Mouse (Mus musculus): ENCODE data around the gene Ankrd39. TPM values are rescaled to one million over a fixed set of nuclear protein-coding genes. Genes with fewer than 3 reads are reported as not detected.

The Ankrd39 gene
- polyA plus RNA-seq, 1 experiment, result 6.4 TPM

GRCm38 (mm10) chr1:36569694-36570276 lies 22.5 kb upstream of the Ankrd39 start:
- H3K27ac ChIP-seq (ENCODE audit: insufficient read depth, low read length), result no peak overlapping the region
- no peaks in the 10 kb centered on the region for H3K27me3 ChIP-seq (ENCODE audit: control insufficient read depth, insufficient read depth, low read length, poor library complexity, severe bottlenecking)
- no peak overlapping the region for H3K9ac ChIP-seq (ENCODE audit: low read depth, poor library complexity, severe bottlenecking)
- H3K9me3 ChIP-seq (replicated peaks; ENCODE audit: control insufficient read depth, insufficient read depth, low read length, poor library complexity, severe bottlenecking), result no peaks in the 10 kb centered on the region
- peaks cover 6% of the 10 kb centered on the region for H3K4me1 ChIP-seq (ENCODE audit: control insufficient read depth, insufficient read depth, low read length)
- no peak for TF ChIP-seq CTCF (IDR thresholded peaks at IDR 0.05; ENCODE audit: low read depth, low read length)
- TF ChIP-seq POLR2A (IDR thresholded peaks at IDR 0.05; ENCODE audit: insufficient read depth, low read length), result no peak
- no peak for TF ChIP-seq EP300 (IDR thresholded peaks at IDR 0.05; ENCODE audit: insufficient read depth, low read depth, low read length)
- H3K4me3 ChIP-seq (ENCODE audit: low read depth, low read length), result no peak overlapping the region
- H3K36me3 ChIP-seq (ENCODE audit: control insufficient read depth, insufficient read depth, low read length, poor library complexity, severe bottlenecking), result no peaks in the 10 kb centered on the region

GRCm38 (mm10) chr1:36568776-36569175 lies 21.5 kb upstream of the Ankrd39 start:
- Histone ChIP-seq H3K9ac (ENCODE audit: low read depth, poor library complexity, severe bottlenecking) (no peak overlapping the region), H3K27me3 (ENCODE audit: control insufficient read depth, insufficient read depth, low read length, poor library complexity, severe bottlenecking) (no peaks in the 10 kb centered on the region), H3K9me3 (replicated peaks; ENCODE audit: control insufficient read depth, insufficient read depth, low read length, poor library complexity, severe bottlenecking) (no peaks in the 10 kb centered on the region), H3K27ac (ENCODE audit: insufficient read depth, low read length) (no peak overlapping the region), H3K36me3 (ENCODE audit: control insufficient read depth, insufficient read depth, low read length, poor library complexity, severe bottlenecking) (no peaks in the 10 kb centered on the region), H3K4me3 (ENCODE audit: low read depth, low read length) (no peak overlapping the region), H3K4me1 (ENCODE audit: control insufficient read depth, insufficient read depth, low read length) (peaks cover 3% of the 10 kb centered on the region)
- TF ChIP-seq CTCF (IDR thresholded peaks at IDR 0.05; ENCODE audit: low read depth, low read length) (no peak), POLR2A (IDR thresholded peaks at IDR 0.05; ENCODE audit: insufficient read depth, low read length) (no peak), EP300 (IDR thresholded peaks at IDR 0.05; ENCODE audit: insufficient read depth, low read depth, low read length) (no peak)

GRCm38 (mm10) chr1:36567818-36568603 lies 20.8 kb upstream of the Ankrd39 start:
- Histone ChIP-seq H3K36me3 (ENCODE audit: control insufficient read depth, insufficient read depth, low read length, poor library complexity, severe bottlenecking) (no peaks in the 10 kb centered on the region), H3K27ac (ENCODE audit: insufficient read depth, low read length) (no peak overlapping the region), H3K27me3 (ENCODE audit: control insufficient read depth, insufficient read depth, low read length, poor library complexity, severe bottlenecking) (no peaks in the 10 kb centered on the region), H3K4me3 (ENCODE audit: low read depth, low read length) (no peak overlapping the region), H3K9ac (ENCODE audit: low read depth, poor library complexity, severe bottlenecking) (no peak overlapping the region), H3K4me1 (ENCODE audit: control insufficient read depth, insufficient read depth, low read length) (no peaks in the 10 kb centered on the region), H3K9me3 (replicated peaks; ENCODE audit: control insufficient read depth, insufficient read depth, low read length, poor library complexity, severe bottlenecking) (no peaks in the 10 kb centered on the region)
- TF ChIP-seq EP300 (IDR thresholded peaks at IDR 0.05; ENCODE audit: insufficient read depth, low read depth, low read length) (no peak), CTCF (IDR thresholded peaks at IDR 0.05; ENCODE audit: low read depth, low read length) (no peak), POLR2A (IDR thresholded peaks at IDR 0.05; ENCODE audit: insufficient read depth, low read length) (no peak)

GRCm38 (mm10) chr1:36566425-36566824 lies 19.2 kb upstream of the Ankrd39 start:
- Histone ChIP-seq H3K27ac (ENCODE audit: insufficient read depth, low read length) (no peak overlapping the region), H3K36me3 (ENCODE audit: control insufficient read depth, insufficient read depth, low read length, poor library complexity, severe bottlenecking) (no peaks in the 10 kb centered on the region), H3K27me3 (ENCODE audit: control insufficient read depth, insufficient read depth, low read length, poor library complexity, severe bottlenecking) (no peaks in the 10 kb centered on the region), H3K9ac (ENCODE audit: low read depth, poor library complexity, severe bottlenecking) (no peak overlapping the region), H3K4me3 (ENCODE audit: low read depth, low read length) (no peak overlapping the region), H3K4me1 (ENCODE audit: control insufficient read depth, insufficient read depth, low read length) (no peaks in the 10 kb centered on the region), H3K9me3 (replicated peaks; ENCODE audit: control insufficient read depth, insufficient read depth, low read length, poor library complexity, severe bottlenecking) (no peaks in the 10 kb centered on the region)
- no peak for TF ChIP-seq EP300 (IDR thresholded peaks at IDR 0.05; ENCODE audit: insufficient read depth, low read depth, low read length)
- TF ChIP-seq CTCF (IDR thresholded peaks at IDR 0.05; ENCODE audit: low read depth, low read length), result no peak

- TF ChIP-seq POLR2A (IDR thresholded peaks at IDR 0.05; ENCODE audit: insufficient read depth, low read length) (no peak), EP300 (IDR thresholded peaks at IDR 0.05; ENCODE audit: insufficient read depth, low read depth, low read length) (no peak), CTCF (IDR thresholded peaks at IDR 0.05; ENCODE audit: low read depth, low read length) (no peak)
- Histone ChIP-seq H3K4me1 (ENCODE audit: control insufficient read depth, insufficient read depth, low read length) (no peaks in the 10 kb centered on the region), H3K36me3 (ENCODE audit: control insufficient read depth, insufficient read depth, low read length, poor library complexity, severe bottlenecking) (no peaks in the 10 kb centered on the region), H3K9me3 (replicated peaks; ENCODE audit: control insufficient read depth, insufficient read depth, low read length, poor library complexity, severe bottlenecking) (no peaks in the 10 kb centered on the region), H3K9ac (ENCODE audit: low read depth, poor library complexity, severe bottlenecking) (no peak overlapping the region), H3K27ac (ENCODE audit: insufficient read depth, low read length) (no peak overlapping the region), H3K4me3 (ENCODE audit: low read depth, low read length) (no peak overlapping the region), H3K27me3 (ENCODE audit: control insufficient read depth, insufficient read depth, low read length, poor library complexity, severe bottlenecking) (no peaks in the 10 kb centered on the region)
Measured at GRCm38 (mm10) chr1:36564101-36564500, 16.9 kb upstream of the Ankrd39 start.

- Histone ChIP-seq H3K27ac (ENCODE audit: insufficient read depth, low read length) (no peak overlapping the region), H3K36me3 (ENCODE audit: control insufficient read depth, insufficient read depth, low read length, poor library complexity, severe bottlenecking) (no peaks in the 10 kb centered on the region), H3K27me3 (ENCODE audit: control insufficient read depth, insufficient read depth, low read length, poor library complexity, severe bottlenecking) (no peaks in the 10 kb centered on the region), H3K4me1 (ENCODE audit: control insufficient read depth, insufficient read depth, low read length) (no peaks in the 10 kb centered on the region), H3K9ac (ENCODE audit: low read depth, poor library complexity, severe bottlenecking) (no peak overlapping the region), H3K9me3 (replicated peaks; ENCODE audit: control insufficient read depth, insufficient read depth, low read length, poor library complexity, severe bottlenecking) (no peaks in the 10 kb centered on the region), H3K4me3 (ENCODE audit: low read depth, low read length) (no peak overlapping the region)
- no peak for TF ChIP-seq CTCF (IDR thresholded peaks at IDR 0.05; ENCODE audit: low read depth, low read length)
- no peak for TF ChIP-seq EP300 (IDR thresholded peaks at IDR 0.05; ENCODE audit: insufficient read depth, low read depth, low read length)
- no peak for TF ChIP-seq POLR2A (IDR thresholded peaks at IDR 0.05; ENCODE audit: insufficient read depth, low read length)
Measured at GRCm38 (mm10) chr1:36563632-36564031, 16.4 kb upstream of the Ankrd39 start.

Data from ES-Bruce4 (cell line).